Mouse (Mus musculus) stomach, embryonic 15.5 days (tissue): Measurements from ENCODE around the gene Xlr5b. TPM values are rescaled to one million over a fixed set of nuclear protein-coding genes. Genes with fewer than 3 reads are reported as not detected.
"Not testable (repeated sequence)": the region's sequence is repeated elsewhere in the genome, so short reads cannot be mapped to it uniquely, and the experiment has no call there.

Experiments
- ATAC-seq: fragments of 200-750 bp; cut with Nextera tagmentation; 2 replicates; pipeline ENCODE4 v1.8.0; 2017; ENCODE audit warnings: low read depth, moderate number of reproducible peaks, moderate TSS enrichment; ENCODE audit not compliant: insufficient read depth, low FRiP score
- H3K27ac ChIP-seq: fragments of 300-500 bp; sonication (generic); 2 replicates; pipeline ENCODE4 v1.5.1; 2015; ENCODE audit warnings: mild to moderate bottlenecking, inconsistent platforms
- H3K27me3 ChIP-seq: fragments of 300-500 bp; sonication (generic); replicated peaks from 2 replicates; pipeline ENCODE4 v1.6.1; 2015; ENCODE audit warnings: inconsistent platforms
- H3K36me3 ChIP-seq: fragments of 300-500 bp; sonication (generic); 2 replicates; pipeline ENCODE4 v1.6.1; 2015; ENCODE audit warnings: inconsistent platforms
- H3K4me1 ChIP-seq: fragments of 300-500 bp; sonication (generic); 2 replicates; pipeline ENCODE4 v1.6.1; 2015; ENCODE audit warnings: inconsistent platforms
- H3K4me2 ChIP-seq: fragments of 300-500 bp; sonication (generic); 2 replicates; pipeline ENCODE4 v1.6.1; 2015; ENCODE audit warnings: mild to moderate bottlenecking, inconsistent platforms
- H3K4me3 ChIP-seq: fragments of 300-500 bp; sonication (generic); replicated peaks from 2 replicates; pipeline ENCODE4 v1.5.1; 2015; ENCODE audit warnings: inconsistent platforms
- H3K9ac ChIP-seq: fragments of 300-500 bp; sonication (generic); 2 replicates; pipeline ENCODE4 v1.6.1; 2015; ENCODE audit warnings: inconsistent platforms
- H3K9me3 ChIP-seq: fragments of 300-500 bp; sonication (generic); 2 replicates; pipeline ENCODE4 v1.6.1; 2016; ENCODE audit warnings: inconsistent platforms
- WGBS: fragments of 180-500 bp; shearing (Covaris S2); methylation state at CpG from one replicate; pipeline ENCODE4 v1.1.7; 2015; 5-methylcytosine and 5-hydroxymethylcytosine counted together
- polyA plus RNA-seq: library from polyadenylated mRNA; unstranded; fragments of >200 nt; fragmentation: Nextera tagmentation; extraction: Ambion mirVana; gene quantifications from 2 replicates; pipeline ENCODE4 v1.2.1, GENCODE M21; 2015

Xlr5b gene
- 0.15 TPM in 1 of 2 replicates, not detected in the other for polyA plus RNA-seq

DNA sequence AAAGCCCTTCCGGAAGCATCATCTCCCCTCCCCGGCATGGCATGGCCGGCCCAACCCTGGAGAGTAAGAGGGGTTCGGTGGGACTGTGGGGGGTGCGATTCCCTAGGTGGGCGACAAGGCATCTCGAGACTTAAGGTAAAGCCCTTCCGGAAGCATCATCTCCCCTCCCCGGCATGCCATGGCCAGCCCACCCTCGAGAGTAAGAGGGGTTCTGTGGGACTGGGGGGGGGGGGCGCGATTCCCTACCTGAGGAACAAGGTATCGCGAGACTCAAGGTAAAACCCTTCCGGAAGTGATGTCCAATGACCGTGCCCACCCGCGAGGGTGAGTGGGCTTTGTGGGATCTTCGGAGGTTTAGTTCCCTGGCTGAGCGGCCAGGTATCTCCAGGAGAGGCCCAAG, at the start of gene Xlr5b:
Gene Xlr5b (plus strand): TSS at position 301 of the 400 bp plus-strand sequence.
- H3K4me1 ChIP-seq, H3K27ac ChIP-seq, H3K9me3 ChIP-seq, ATAC-seq, H3K27me3 ChIP-seq, H3K9ac ChIP-seq, H3K36me3 ChIP-seq, H3K4me2 ChIP-seq, H3K4me3 ChIP-seq: not testable (repeated sequence)
- no CpG with 5 or more reads among the region's 20 CpGs for WGBS

DNA sequence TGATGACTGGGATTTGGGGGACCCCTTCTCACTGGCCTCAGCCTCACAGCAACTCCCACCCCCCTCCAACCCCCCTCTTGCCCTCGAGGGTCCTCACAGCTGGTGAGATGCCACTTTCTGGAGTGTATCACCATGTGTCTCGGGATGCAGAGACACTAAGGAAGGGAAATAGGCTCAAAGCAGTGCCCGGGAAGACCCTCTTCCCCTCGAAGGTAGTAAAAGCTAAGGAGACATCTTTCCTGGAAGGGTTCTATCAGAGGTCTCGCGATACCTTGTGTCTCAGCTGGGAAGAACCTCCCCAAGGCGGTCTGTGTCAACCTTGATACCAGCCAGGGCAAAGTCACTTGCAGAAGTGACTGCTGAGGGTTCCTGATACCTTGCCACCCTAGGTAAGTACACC, 31.8 kb upstream of the Xlr5b start, which contains the start of gene Gm14685:
Gene Gm14685 (plus strand): TSS at position 301 of the 400 bp plus-strand sequence.
- ATAC-seq, H3K27me3 ChIP-seq, H3K36me3 ChIP-seq, H3K9ac ChIP-seq, H3K4me3 ChIP-seq, H3K9me3 ChIP-seq, H3K27ac ChIP-seq, H3K4me1 ChIP-seq, H3K4me2 ChIP-seq: not testable (repeated sequence)
- no CpG with 5 or more reads among the region's 7 CpGs for WGBS

DNA sequence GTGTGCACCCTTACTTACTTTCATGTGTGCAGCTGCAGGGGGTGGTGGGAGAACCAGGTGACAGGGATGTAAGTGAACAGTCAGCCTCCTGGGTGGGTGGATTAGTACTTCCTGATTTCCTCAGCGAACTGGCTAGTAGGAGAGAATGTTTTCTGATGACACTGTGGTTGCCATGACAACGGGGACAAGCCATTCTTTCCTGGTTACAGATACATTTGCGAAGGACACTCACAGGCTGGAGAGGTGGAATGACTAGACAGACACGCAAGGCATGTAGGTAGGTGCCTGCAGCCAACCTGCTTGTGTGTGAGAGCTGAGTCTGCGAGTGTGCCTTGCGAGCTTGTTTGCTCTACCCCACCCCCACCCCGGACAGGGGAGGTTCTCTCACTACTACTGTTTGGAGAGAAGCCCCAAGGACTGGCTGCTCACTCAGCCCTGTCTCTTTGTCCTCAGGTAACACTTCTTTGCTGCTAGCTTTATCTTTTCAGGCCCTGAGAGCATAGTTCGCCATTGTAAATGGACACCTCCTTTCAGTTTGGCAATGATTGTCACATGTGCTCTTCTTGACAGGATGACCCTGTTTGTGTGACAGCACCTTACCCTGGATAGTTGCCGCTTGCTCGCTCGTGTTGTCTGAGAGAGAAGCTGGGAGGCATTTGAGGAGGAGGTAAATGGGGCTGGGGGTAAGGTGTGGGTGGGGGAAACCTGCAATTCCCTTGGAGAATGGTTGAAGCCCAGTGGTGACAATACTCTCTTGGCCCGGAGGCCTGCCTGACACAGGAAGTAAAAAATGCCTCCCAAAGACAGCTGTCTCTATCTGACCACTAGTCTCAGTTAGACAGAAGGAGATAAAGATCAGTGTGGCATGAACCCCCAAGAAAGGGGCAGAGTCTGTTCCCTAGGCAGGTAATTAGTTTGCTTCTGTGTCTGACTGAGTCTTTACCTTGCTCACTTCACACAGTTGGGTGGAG, 25.5 kb upstream of the Xlr5b start:
- not testable (repeated sequence) for H3K4me1 ChIP-seq, ATAC-seq, H3K36me3 ChIP-seq, H3K4me2 ChIP-seq, H3K4me3 ChIP-seq, H3K9me3 ChIP-seq, H3K9ac ChIP-seq, H3K27me3 ChIP-seq, H3K27ac ChIP-seq
- no CpG with 5 or more reads among the region's 12 CpGs for WGBS

DNA sequence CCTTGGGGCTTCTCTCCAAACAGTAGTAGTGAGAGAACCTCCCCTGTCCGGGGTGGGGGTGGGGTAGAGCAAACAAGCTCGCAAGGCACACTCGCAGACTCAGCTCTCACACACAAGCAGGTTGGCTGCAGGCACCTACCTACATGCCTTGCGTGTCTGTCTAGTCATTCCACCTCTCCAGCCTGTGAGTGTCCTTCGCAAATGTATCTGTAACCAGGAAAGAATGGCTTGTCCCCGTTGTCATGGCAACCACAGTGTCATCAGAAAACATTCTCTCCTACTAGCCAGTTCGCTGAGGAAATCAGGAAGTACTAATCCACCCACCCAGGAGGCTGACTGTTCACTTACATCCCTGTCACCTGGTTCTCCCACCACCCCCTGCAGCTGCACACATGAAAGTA, 5.4 kb upstream of the Xlr5b start:
- not testable (repeated sequence) for H3K9me3 ChIP-seq, H3K27ac ChIP-seq, H3K4me2 ChIP-seq, H3K36me3 ChIP-seq, H3K4me3 ChIP-seq, ATAC-seq, H3K9ac ChIP-seq, H3K27me3 ChIP-seq, H3K4me1 ChIP-seq
- WGBS: no CpG with 5 or more reads among the region's 7 CpGs

DNA sequence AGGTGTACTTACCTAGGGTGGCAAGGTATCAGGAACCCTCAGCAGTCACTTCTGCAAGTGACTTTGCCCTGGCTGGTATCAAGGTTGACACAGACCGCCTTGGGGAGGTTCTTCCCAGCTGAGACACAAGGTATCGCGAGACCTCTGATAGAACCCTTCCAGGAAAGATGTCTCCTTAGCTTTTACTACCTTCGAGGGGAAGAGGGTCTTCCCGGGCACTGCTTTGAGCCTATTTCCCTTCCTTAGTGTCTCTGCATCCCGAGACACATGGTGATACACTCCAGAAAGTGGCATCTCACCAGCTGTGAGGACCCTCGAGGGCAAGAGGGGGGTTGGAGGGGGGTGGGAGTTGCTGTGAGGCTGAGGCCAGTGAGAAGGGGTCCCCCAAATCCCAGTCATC, 754 bp downstream of the Xlr5b start, which contains the start of gene DXBay18:
Gene DXBay18 (minus strand): TSS at position 101 of the 400 bp plus-strand sequence.
- H3K9me3 ChIP-seq, ATAC-seq, H3K4me2 ChIP-seq, H3K4me3 ChIP-seq, H3K36me3 ChIP-seq, H3K27ac ChIP-seq, H3K27me3 ChIP-seq, H3K4me1 ChIP-seq, H3K9ac ChIP-seq: not testable (repeated sequence)
- WGBS: no CpG with 5 or more reads among the region's 7 CpGs

DNA sequence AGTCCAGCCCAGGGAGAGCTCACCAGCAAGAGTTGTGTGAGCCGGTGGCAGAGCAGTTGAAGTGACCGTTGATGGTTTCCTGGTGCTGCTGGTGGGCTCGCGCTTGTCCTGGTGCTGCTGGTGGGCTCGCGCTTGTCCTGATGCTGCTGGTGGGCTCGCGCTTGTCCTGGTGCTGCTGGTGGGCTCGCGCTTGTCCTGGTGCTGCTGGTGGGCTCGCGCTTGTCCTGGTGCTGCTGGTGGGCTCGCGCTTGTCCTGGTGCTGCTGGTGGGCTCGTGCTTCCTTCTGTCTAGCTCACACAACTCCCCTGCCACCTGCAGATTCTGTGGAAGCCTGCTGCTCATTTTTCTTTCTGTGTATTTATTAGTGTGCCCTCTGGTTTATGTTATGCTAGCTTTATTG, 28.3 kb downstream of the Xlr5b start, which contains the start of gene Spin2d:
Gene Spin2d (minus strand): TSS at position 101 of the 400 bp plus-strand sequence.
- not testable (repeated sequence) for H3K27me3 ChIP-seq, H3K27ac ChIP-seq, H3K36me3 ChIP-seq, H3K4me1 ChIP-seq, H3K9ac ChIP-seq, H3K4me2 ChIP-seq, H3K9me3 ChIP-seq, H3K4me3 ChIP-seq, ATAC-seq
- 78% methylated on average over 6 of the region's 15 CpGs for WGBS

DNA sequence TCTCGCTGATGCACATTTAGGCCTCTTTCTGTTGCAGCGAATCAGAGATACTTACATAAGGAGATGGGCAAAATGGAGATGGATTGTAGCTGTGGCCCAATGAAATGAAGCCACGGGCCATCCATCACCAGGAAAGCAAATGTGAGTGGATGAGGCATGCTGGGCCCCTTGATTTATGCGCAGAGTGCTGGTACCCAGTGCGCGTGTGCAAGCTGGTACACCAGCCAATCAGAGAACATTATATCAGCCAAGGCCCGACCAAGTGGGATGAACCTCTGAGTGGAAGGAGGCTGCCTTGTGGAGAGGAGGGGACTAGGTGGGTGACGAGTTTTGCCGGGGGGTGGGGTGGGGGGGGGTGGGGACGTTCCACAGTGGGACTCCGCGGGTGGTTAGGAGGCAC, 43.3 kb downstream of the Xlr5b start, which contains the start of gene Xlr3b:
Gene Xlr3b (plus strand): TSS at position 274 of the 400 bp plus-strand sequence.
- ATAC-seq: not testable (repeated sequence)

More for the DNA sequence above, 43.3 kb downstream of the Xlr5b start, which contains the start of gene Xlr3b:
- H3K4me3 ChIP-seq, H3K36me3 ChIP-seq, H3K4me1 ChIP-seq, H3K9ac ChIP-seq, H3K27me3 ChIP-seq, H3K9me3 ChIP-seq, H3K27ac ChIP-seq, H3K4me2 ChIP-seq: not testable (repeated sequence)
- 76% methylated on average over 12 of the region's 12 CpGs for WGBS

Other genes with a start within 250 kb of the Xlr5b start
- gene Cetn2, start 230.4 kb upstream of the Xlr5b start, polyA plus RNA-seq: 64.8 and 75.0 TPM in 2 replicates
- gene Nsdhl, start 230.2 kb upstream of the Xlr5b start, polyA plus RNA-seq: 29.6 and 32.1 TPM in 2 replicates
- gene Zfp185, start 161.5 kb upstream of the Xlr5b start, polyA plus RNA-seq: 11.1 and 13.8 TPM in 2 replicates
- 0.14 and 0.17 TPM in 2 replicates for gene Pnma5, start 111.7 kb upstream of the Xlr5b start, polyA plus RNA-seq
- 0.13 and 0.21 TPM in 2 replicates for gene Pnma3, start 84.0 kb upstream of the Xlr5b start, polyA plus RNA-seq
- gene Xlr4a, start 66.3 kb upstream of the Xlr5b start, polyA plus RNA-seq: 1.9 and 2.1 TPM in 2 replicates
- 5.8 and 9.2 TPM in 2 replicates for gene Xlr3a, start 51.7 kb upstream of the Xlr5b start, polyA plus RNA-seq
- gene Gm14685, start 31.7 kb upstream of the Xlr5b start, polyA plus RNA-seq: 0.04 and 0.15 TPM in 2 replicates
- 0.12 TPM in 1 of 2 replicates, not detected in the other for gene DXBay18, start 654 bp downstream of the Xlr5b start, polyA plus RNA-seq
- not detected in 2 replicates for gene Spin2d, start 28.2 kb downstream of the Xlr5b start, polyA plus RNA-seq
- gene Xlr3b, start 43.4 kb downstream of the Xlr5b start, polyA plus RNA-seq: 12.4 and 13.5 TPM in 2 replicates
- gene Xlr4b, start 65.5 kb downstream of the Xlr5b start, polyA plus RNA-seq: 1.1 and 1.6 TPM in 2 replicates
- 16.8 and 17.5 TPM in 2 replicates for gene F8a, start 79.5 kb downstream of the Xlr5b start, polyA plus RNA-seq
- 0.30 and 0.81 TPM in 2 replicates for gene Xlr4c, start 94.3 kb downstream of the Xlr5b start, polyA plus RNA-seq
- not detected in 2 replicates for gene Xlr3c, start 116.6 kb downstream of the Xlr5b start, polyA plus RNA-seq
- gene Xlr5a, start 144.2 kb downstream of the Xlr5b start, polyA plus RNA-seq: not detected in 2 replicates
- gene Xlr5c, start 144.2 kb downstream of the Xlr5b start, polyA plus RNA-seq: not detected in 2 replicates
- gene Gm45015, start 188.0 kb downstream of the Xlr5b start, polyA plus RNA-seq: not detected in 2 replicates
- 11.2 and 11.8 TPM in 2 replicates for gene Zfp275, start 193.8 kb downstream of the Xlr5b start, polyA plus RNA-seq
- gene Gm18336, start 249.9 kb downstream of the Xlr5b start, polyA plus RNA-seq: not detected in 2 replicates